Mouse (Mus musculus) left cerebral cortex, postnatal 14 days (tissue): ENCODE measurements around the gene Usp47. TPM values are rescaled to one million over a fixed set of nuclear protein-coding genes. Genes with fewer than 3 reads are reported as not detected.
A peak's percentile ranks its signal among the peaks of the same experiment; 100 is the strongest.
"Not testable (repeated sequence)": the region's sequence is repeated elsewhere in the genome, so short reads cannot be mapped to it uniquely, and the experiment has no call there.

Experiments
- DNase-seq, 2 experiments: peaks; one replicate each; pipeline ENCODE4 v3.0.0; 2021 to 2022; ENCODE audit warnings: low spot score in 2 of 2, mixed read lengths in 1 of 2
- intact Hi-C: fragments of 180-260 bp; cut with DNase I; formaldehyde crosslinking; loops from one replicate; pipeline ENCODE4 v1.15.1; 2025
- total RNA-seq, 2 experiments: library from RNA; stranded (reverse); gene quantifications; 2 replicates each; pipeline ENCODE4 v1.2.3; 2021

Gene Usp47
- total RNA-seq, 2 experiments from 2014 or later, result 62.9 to 64.3 TPM

DNA sequence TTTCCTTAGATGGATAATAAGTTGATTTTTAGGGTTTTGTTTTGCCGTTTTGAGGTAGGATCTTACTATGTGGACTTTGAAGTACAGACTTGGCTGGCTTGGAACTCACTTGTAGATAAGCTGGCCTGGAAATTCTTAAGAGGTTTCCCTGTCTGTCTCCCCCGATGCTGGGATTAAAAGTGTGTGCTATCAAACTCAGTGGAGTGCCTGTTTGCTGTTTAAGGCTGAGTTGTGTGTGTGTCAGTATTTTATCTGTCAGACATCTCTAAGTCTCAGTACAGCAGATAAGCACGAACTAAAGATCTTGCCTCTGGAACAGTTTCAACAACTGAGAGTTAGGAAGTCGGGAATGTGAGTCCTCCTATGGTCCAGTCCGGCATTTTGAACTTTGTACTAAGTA is 1.6 kb downstream of the Usp47 start:
- intact Hi-C loops, result no loop called here
- DNase-seq, result no peak

DNA sequence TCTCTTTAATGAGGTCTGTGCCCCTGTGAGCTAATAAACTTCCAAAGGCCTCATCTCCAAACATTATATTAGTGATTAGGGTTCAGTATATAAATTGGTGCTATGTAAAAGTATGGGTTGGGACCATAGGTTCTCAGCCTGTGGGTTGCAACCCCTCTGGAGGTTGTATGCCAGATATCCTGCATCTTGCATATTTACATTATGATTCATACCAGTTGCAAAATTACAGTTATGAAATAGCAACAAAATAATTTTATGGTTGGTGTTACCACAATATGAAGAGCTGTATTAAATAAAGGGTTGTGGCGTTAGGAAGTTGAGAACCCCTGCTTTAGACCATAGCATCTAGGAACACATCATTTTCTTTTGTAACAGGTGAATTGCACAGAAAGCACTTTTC is 7.3 kb downstream of the Usp47 start:
- intact Hi-C loops, result no loop called here
- no peak for DNase-seq

DNA sequence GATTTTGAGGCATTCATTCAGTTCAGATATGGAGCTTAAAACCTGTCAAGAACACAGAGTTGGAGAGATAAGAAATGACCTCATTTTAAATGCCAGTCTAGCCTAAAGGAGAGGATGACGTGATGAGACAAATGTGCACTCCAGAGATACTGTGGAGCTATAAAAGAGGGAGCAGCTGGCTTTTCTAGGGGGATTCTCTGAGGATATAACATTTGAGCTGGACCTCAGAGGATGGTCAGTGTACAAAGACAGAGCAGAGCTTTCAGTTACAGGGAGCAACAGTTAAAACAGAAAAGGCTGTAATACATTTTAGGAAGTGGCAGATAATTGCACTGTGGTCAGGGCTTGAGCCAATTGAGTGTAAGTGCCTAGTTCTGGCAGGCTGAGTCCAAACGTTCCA is 12.5 kb downstream of the Usp47 start:
- DNase-seq, result no peak
- intact Hi-C loops, result no loop called here

- no peak for DNase-seq
- intact Hi-C loops, result no loop called here
These were observed 13.3 kb downstream of the Usp47 start for GRCm38 (mm10) chr7:112036636-112037035.

GRCm38 (mm10) chr7:112040271-112040670 is 17.0 kb downstream of the Usp47 start:
- intact Hi-C loops, result no loop called here
- DNase-seq, result no peak

DNA sequence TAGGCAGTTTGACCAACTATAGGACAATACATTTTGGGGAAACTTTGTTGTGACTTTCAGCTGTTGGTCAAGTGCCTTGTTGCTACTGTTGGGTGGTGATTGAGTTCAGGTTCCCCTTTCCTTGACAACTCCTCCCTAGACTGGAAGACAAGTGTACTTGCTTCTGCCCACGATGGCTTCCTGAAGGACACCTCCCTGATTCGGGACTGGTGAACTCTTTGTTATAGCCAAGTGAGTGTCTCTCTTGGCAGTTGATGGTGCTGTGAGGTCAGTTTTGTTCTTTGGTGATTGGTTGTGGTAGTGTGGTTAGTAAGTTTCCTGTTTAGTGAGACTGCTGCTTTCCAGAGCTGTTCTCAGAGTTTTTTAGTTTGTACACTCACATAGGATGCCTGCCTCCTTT is 19.5 kb downstream of the Usp47 start:
- intact Hi-C loops, result no loop called here

DNA sequence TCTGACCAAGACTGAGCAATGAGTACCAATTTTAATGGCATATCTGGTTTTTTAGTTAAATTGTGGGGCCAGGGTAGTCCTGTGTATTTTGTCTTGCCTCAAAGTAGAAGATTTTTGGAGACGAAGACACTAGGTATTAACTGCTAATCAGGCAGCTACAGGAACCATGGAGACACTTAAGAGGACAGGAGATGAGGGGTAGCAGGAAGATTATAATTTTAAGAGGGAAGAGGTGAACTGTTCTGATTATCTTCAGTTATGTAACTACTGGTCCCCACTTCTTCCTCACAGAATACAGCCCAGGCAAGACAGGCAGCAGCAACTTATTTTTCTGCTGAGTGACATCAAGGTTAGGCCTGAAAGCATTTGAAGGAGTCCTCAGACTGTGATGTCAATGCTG is 21.9 kb downstream of the Usp47 start:
- no peak for DNase-seq
- intact Hi-C loops, result no loop called here

More for the DNA sequence above, 19.5 kb downstream of the Usp47 start:
- DNase-seq, result no peak

- intact Hi-C loops, result no loop called here
These were observed 22.6 kb downstream of the Usp47 start for GRCm38 (mm10) chr7:112045794-112046388.

DNA sequence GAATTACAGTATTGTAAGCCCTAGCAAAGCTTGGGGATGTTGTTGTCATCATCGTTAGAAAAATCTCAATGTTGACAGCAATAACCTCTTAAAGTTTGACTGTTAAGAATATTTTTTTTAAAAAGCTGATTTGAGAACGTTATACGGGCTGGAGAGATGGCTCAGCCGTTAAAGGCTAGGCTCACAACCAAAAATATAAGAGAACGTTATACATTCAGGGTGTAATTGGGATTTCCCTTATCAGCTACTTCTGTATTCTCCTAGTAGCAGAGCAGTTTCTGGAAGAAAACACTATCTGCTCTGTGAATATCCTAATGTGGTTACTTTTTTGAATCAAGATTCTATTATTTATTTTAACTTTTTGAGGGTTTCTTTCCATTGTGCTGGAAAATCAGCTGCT is 25.3 kb downstream of the Usp47 start:
- intact Hi-C loops, result no loop called here
- DNase-seq, result no peak

More at GRCm38 (mm10) chr7:112045794-112046388, 22.6 kb downstream of the Usp47 start:
- DNase-seq, result no peak

- DNase-seq, result no peak
- intact Hi-C loops, result no loop called here
These were observed 30.4 kb downstream of the Usp47 start for GRCm38 (mm10) chr7:112053667-112054066.

DNA sequence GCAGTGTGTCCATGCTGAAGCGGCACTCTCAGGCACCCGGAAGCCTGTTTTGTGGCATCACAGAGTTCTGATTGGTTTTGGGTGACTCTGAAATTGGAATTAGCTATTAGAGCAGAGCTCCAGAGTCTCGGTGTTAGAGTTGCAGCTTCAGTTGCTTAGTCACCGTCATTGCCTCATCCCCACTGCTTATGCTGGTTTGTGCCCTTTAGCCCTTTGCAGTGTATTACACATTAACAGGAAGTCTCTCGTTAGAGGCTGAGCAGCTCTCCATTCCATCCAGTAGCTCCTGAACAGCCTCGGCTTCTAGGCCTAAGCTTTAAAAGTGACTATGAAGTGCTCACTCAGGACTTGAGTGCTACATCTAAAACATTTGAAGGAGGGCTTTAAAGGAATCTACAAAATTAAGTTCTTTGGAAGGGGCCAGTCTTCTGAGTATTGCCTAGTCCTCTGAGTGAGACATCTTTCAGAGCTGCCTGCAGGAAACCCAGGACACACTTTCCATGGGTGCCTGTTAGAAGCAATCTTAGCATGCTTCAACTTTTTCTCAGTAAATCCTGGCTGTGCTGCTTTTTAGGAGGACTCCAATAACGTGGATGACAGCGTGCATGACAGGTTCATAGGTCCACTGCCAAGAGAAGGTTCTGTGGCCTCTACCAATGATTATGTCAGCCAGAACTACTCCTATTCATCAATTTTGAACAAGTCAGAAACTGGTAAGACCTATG is 32.8 kb downstream of the Usp47 start:
- intact Hi-C loops, result no loop called here
- DNase-seq, result no peak

- intact Hi-C loops, result no loop called here
- DNase-seq, result no peak
These were observed 51.6 kb downstream of the Usp47 start for GRCm38 (mm10) chr7:112074868-112075267.

GRCm38 (mm10) chr7:112082636-112083035 is 59.3 kb downstream of the Usp47 start:
- no peak for DNase-seq
- intact Hi-C loops, result loop anchor here (10.0 kb wide), 1 partner anchor 282 kb away; no protein-coding TSS in a partner anchor

DNA sequence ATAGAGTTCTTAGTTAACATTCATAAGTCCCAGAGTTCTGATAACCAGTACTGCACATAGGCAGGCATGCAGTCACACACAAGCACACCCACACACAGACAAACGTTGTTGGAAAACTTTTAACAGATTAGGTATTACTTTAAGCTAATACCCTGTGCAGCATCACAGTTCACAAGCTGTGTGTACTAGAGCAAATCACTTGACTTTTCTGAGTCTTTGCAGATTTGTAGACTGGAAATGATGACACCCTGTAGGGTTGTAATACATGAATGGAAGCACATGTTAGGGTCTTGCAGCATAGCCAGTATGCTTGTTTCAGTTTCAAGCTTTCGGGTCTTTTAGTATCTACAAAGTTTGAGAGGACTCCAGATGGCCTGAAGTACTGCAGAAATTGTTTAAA is 60.9 kb downstream of the Usp47 start:
- intact Hi-C loops, result loop anchor here (2.0 to 10.0 kb wide), 2 partner anchors 97 to 281 kb away; no protein-coding TSS in a partner anchor

GRCm38 (mm10) chr7:112085062-112085461 is 61.8 kb downstream of the Usp47 start:
- intact Hi-C loops, result loop anchor here (2.0 to 10.0 kb wide), 2 partner anchors 96 to 280 kb away; no protein-coding TSS in a partner anchor
- peak; percentile 77 to 88 for DNase-seq

More for the DNA sequence above, 60.9 kb downstream of the Usp47 start:
- no peak for DNase-seq

DNA sequence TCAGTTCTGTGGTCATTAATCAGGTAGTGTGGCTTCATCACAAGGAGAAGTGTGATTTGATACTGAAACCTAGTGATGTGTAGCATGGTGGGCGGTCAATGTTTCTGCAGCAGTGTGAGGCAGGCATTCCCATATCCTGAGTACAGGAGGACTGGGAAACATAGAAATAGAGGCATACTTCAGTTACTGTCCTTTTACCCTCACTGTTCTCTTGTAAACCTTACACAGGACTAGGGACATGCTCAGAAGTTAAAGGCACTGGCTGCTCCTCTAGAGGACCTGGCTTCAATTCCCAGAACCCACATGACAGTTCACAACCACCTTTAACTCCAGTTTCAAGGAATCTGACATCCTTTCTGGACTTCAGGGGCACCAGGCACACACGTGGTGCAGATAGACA is 62.9 kb downstream of the Usp47 start:
- DNase-seq, result no peak

DNA sequence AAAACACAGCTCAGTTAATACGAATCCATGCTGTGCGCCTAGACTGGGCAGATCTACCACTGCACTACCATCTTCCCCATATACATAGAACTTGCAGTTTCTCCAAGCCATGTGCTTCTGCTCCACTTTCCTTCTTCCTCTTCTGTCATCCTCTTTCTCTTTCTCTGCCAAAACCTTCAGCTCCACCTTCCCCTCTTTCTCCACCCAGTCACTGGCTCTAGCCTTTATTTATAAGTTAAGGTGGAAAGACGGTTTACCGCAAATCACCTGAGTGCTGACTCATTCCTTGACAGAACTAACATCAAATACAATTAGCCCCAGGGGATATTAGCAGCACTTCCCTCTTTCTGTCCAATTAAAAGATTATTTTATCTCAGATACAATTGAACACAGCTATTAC is 71.6 kb downstream of the Usp47 start:
- intact Hi-C loops, DNase-seq: not testable (repeated sequence)

More for the DNA sequence above, 62.9 kb downstream of the Usp47 start:
- intact Hi-C loops, result loop anchor here (10.0 kb wide), 1 partner anchor 279 kb away; no protein-coding TSS in a partner anchor

DNA sequence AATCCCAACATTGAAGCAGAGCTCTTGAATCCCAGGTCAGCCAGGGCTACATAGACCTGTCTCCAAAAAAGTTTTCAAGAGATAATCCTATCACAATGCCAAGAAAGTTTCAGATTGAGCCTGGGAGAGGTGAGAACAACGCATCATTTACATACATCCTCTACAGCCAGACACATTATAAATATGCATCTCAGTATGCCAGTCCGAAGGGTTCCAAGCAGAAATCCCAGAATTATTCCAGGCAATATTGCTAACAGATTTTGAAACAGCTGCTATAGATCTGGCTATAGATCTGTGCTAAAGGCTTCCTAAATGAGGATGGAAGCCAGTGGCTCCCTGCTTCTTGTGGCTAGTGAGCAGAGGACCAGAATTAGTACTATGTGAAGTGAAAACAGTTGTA is 77.6 kb downstream of the Usp47 start:
- intact Hi-C loops, result no loop called here
- DNase-seq, result no peak

DNA sequence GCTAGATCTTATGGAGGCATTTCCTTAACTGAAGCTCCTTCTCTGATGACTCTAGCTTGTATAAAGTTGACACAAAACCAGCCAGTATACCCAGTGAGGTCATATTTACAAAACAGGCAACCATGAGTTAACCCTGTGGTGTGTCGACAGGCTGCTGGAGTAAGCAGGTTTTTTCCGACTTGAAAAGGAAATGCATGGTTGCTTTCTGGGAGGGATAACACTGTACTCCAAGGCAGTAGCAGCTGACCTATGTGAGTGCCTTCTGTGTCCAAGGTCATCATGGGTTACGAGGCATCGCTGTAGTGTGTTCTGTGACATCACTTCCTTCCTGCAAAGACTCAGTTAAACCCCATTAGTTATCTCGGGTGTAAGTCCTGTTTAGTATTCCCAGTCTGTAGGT is 79.6 kb downstream of the Usp47 start:
- intact Hi-C loops, result no loop called here
- no peak for DNase-seq

- DNase-seq, result no peak
- intact Hi-C loops, result no loop called here
These were observed 80.5 kb downstream of the Usp47 start for GRCm38 (mm10) chr7:112103816-112104215.

- intact Hi-C loops, result no loop called here
- no peak for DNase-seq
These were observed 85.5 kb downstream of the Usp47 start for GRCm38 (mm10) chr7:112108757-112109156.
